Mouse (Mus musculus): Measurements from ENCODE around the gene Dennd2c. TPM values are rescaled to one million over a fixed set of nuclear protein-coding genes. Genes with fewer than 3 reads are reported as not detected.

The Dennd2c gene
- total RNA-seq, 2 experiments from 2014 or later: 2.0 to 3.4 TPM

GRCm38 (mm10) chr3:103112216-103112615 is 9.8 kb downstream of the Dennd2c start:
- DNase-seq: no peak

DNA sequence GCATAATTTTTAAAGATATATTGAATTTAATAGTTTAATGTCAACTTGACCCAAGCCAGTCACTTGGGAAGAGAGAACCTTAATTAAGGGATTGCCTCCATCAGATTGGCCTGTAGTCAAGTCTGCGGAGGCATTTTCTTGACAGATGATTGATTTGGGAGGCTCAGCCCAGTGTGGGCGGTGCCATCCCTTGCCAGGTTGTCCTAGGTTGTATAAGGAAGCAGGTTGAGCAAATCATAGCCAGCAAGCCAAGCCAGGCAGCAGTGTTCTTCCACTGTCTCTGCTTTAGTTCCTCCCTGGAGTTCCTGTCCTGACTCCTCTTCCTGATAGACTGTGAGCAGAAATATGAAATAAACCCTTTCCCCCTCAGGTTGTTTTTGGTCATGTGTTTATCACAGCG is 21.2 kb downstream of the Dennd2c start:
- DNase-seq: no peak

GRCm38 (mm10) chr3:103126138-103126537 is 23.7 kb downstream of the Dennd2c start:
- no peak for DNase-seq

DNA sequence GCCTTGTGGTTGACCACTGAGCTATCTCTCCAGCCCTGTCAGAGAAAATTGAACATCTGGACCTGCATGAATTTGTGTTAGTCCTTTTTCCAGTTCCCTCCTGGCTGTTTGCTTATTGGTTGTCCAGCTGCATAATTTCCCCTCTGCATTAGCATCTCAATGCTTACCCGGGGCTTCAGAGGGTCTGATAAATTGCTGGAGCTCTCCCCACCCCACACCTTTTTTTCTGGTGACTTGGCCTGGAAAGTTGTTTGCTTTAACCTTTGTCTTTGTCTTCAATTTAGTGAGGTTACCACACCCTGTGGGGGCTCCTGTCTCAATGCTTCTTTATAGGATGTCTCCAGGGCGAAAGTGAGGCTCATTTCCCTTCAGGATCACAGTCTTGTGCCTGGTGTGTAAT is 24.8 kb downstream of the Dennd2c start:
- DNase-seq: no peak

DNA sequence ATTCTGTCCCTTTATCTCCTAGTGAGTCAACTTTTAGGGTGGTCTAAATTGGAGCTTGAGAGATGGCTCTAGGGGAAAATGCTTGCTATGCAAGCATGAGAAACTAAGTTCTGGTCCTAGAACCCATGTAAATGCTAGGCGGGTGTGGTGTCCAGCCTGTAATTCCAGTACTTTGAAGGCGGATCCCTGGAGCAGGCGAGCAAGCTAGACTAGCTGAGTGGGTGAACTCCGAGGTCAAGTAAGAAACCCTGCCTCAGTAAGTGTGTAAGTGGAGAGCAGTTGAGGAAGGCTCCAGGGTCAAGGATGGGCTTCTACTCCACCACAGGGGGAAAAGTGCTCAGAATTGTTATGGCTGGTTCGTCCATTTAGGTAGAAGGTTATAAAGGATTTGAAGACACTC is 25.3 kb downstream of the Dennd2c start:
- DNase-seq: no peak

DNA sequence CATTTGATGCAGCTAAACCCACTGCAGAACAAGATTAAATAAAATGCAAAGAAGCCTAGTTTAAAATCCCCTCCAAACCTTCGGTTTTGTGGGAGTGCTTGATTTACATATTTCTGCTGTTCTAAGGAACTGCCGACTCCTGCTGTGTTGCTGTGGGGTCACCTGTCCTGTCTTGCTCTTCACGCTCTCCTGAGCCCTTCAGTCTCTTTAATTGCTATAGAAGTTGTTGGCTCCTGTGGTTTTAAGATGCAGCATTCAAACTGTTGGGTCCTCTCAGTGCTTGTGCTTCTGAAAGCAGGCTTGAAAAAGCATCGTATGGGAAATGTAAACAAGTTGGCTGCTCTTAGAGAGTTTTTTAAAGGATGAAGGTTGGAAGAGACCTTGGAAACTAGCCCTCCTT is 25.8 kb downstream of the Dennd2c start:
- DNase-seq: no peak

- DNase-seq: no peak
Measured at GRCm38 (mm10) chr3:103129367-103130159, 27.2 kb downstream of the Dennd2c start.

GRCm38 (mm10) chr3:103130236-103130751 is 27.9 kb downstream of the Dennd2c start:
- DNase-seq: peak; percentile 25

GRCm38 (mm10) chr3:103133098-103133497 is 30.7 kb downstream of the Dennd2c start:
- DNase-seq: no peak

GRCm38 (mm10) chr3:103136414-103137077 is 34.1 kb downstream of the Dennd2c start:
- no peak for DNase-seq

DNA sequence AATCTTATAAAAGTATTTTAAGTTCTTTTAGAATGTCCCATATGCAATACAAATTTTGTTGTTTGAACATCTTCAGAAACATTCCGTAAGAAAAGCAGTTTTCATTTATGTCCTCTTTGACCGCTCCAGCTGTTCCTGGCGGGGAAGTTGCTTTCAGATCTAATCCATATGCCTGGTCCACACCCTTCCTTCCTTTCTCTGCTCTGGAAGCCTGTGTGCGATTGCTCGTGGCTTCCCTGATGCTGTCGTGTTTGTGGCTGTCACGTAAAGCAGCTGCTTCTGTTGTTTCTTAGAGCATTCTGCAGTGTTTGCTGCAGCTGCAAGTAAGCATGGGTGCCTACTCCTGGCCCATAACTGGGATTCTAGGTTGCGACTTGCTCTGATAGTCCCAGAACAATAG is 36.6 kb downstream of the Dennd2c start:
- DNase-seq: no peak

GRCm38 (mm10) chr3:103140095-103140838 is 37.9 kb downstream of the Dennd2c start:
- peak; percentile 18 for DNase-seq

DNA sequence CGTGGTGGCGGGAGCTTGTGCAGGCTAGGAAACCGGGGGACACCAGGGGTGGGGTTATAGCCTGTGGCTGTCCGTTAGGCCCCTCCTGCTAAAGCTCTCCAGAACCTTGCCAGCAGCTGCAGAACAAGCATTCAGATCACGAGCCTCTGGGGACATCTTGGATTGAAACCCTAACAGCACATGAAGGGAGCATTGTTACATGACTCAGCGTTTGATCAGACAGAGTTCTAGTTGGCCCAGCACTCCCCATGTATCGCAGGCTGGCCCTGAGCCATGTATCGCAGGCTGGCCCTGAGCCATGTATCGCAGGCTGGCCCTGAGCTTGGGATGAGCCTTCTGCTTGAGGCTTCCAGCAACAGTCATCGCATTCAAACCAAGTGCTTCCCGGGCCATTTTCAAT is 38.9 kb downstream of the Dennd2c start:
- peak; percentile 31 for DNase-seq

DNA sequence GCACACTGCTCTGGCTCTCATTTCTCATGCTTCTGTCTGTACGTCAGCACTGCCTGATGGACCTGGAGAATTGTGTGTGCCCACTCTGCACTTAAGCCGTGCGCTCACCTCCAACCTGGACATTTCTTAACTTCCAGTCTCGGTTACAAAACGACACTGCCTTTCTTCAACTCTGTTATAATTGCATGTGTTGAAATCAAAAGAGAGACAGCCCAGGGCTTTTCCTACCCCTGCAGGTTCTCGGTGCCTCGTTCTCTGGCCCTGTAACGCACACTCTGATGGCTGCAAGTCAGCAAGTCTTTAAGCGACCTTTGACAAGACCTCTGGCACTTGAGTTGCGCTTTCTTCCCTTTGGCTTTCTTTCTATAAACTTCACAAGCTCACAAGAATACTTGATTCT is 40.0 kb downstream of the Dennd2c start:
- DNase-seq: peak; percentile 24

DNA sequence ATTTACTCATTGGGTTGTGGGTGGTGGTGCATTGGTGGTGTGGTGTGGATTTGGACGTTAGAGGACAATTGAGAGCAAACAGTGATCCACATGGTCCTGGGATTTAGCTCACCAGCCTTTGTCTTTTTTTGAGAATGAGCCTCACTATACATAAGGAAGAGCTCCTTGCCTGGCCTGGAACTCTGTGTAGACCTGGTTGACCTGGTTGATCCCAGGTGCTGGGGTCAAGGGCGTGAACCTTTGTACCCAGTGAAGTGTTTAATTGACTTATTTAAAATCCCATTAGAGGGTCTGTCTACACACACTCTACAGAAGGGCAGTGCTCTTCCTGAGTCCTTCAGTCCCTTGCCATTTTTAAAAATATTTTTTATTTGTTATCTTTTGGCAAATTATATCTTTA is 42.9 kb downstream of the Dennd2c start:
- no peak for DNase-seq

DNA sequence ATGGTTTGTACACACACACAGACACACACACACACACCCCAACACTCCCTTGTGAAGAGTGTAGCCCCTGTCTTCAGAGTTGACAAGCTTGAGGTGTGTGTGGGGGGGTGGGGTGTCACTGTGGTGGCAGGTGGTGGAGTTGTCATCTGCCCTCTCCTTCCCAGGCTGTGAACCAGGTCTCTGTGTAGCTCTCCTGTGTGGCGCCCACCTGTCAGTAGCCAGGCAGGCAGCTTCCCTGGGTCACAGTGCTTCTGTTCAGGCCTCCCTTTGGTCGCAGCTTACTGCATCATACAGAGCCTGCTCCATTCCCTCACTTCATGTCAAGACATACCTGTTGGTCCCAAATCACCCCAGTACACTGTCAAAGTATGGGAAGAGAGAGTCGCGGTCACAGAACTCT is 43.4 kb downstream of the Dennd2c start:
- DNase-seq: no peak

- DNase-seq: peak; percentile 13
Measured at GRCm38 (mm10) chr3:103146330-103147166, 44.1 kb downstream of the Dennd2c start.

GRCm38 (mm10) chr3:103147775-103148174 is 45.4 kb downstream of the Dennd2c start:
- DNase-seq: no peak

DNA sequence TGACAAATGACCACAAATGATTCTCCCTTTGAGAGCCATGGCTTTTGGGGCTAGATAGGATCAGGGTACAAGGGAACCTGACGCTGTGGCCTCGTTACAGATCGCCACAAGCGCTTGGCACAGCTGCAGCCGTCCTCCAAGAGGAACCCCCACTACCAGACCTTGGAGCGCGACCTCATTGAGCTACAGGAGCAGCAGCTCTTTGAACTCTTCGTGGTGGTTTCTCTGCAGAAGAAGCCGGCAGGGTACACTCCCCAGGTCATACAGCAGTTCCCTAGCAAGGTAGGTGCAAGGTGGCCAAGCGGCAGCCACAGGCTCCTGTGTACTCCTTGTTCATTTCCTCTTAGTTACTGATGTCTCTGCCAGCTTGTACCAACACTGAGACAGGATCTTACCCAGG is 46.5 kb downstream of the Dennd2c start:
- DNase-seq: no peak

DNA sequence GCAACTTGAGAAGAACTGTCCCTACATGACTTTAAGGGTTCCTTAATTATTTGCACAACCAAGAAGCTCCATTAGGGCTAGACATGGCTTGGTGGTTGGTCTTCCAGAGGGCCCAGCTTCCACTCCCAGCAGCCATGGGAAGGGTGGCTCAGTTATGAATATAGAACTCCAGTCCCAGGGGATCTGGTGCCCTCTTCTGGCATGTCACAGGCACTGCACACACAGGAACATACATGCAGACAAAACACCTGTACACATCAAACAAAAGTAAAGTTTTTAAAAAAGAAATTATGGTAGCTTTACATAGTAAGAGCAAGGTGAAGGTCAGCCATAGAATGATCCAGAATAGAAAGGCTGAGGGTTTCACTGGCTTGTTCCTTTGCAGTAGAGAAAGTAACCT is 51.4 kb downstream of the Dennd2c start:
- DNase-seq: no peak

- DNase-seq: no peak
Measured at GRCm38 (mm10) chr3:103159232-103159900, 57.0 kb downstream of the Dennd2c start.
